Mouse (Mus musculus): ENCODE measurements around the gene Tspan33.

- TF ChIP-seq POLR2A (IDR thresholded peaks at IDR 0.05; ENCODE audit: insufficient read depth, low read length) (no peak), CTCF (IDR thresholded peaks at IDR 0.05; ENCODE audit: low read depth, low read length) (no peak), EP300 (IDR thresholded peaks at IDR 0.05; ENCODE audit: insufficient read depth, low read depth, low read length) (no peak)
These were observed 33.2 kb upstream of the Tspan33 start for GRCm38 (mm10) chr6:29660662-29661307.
